In the genomic region with DNA sequence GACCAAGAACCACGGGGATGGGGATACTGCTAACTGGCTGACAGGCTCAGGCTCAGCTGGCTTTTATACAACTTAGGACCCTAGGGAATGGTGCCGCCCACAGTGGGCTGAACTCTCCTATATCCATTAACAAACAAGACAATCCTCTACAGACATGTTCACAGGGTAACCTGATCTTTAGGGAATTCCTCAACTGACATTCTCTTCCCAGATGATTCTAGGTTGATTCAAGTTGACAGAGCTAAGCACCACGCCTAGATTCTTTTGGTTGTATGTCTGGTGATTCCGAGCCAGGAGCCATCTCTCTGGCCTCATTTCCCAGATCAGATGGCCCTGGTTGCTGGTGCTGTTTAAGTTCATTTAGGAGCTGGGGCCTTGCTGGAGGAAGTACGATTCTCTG, we compare ENCODE assay signal across 16 mouse cellular contexts.
"Had no signal": no experiment of that assay in that cellular context is flagged by ENCODE, and none has a peak within 500 bp of the region (broad histone marks: within the 10 kb centered on the region; RNA-seq: fewer than 3 reads in every experiment).

No protein-coding gene starts in this region.

- H3K27me3 ChIP-seq: midbrain, embryonic 15.5 days; neural tube, embryonic 12.5 days; stomach, embryonic 15.5 days had no signal

- DNase-seq: lung, adult 18-20 months; lung, embryonic 14.5 days; lung, postnatal 10 days; lung, postnatal 36 days; right cerebral cortex, postnatal 14 days; thymus, adult 2 months; thymus, postnatal 25 days; thymus, postnatal 4 days had no signal

- H3K4me3 ChIP-seq: megakaryocyte, embryonic 14.5 days; midbrain, embryonic 13.5 days; midbrain, embryonic 15.5 days; neural tube, embryonic 12.5 days; stomach, embryonic 15.5 days had no signal

- H3K9me3 ChIP-seq: midbrain, embryonic 13.5 days; midbrain, embryonic 15.5 days; neural tube, embryonic 12.5 days; stomach, embryonic 15.5 days had no signal

- ATAC-seq: midbrain, embryonic 13.5 days; midbrain, embryonic 15.5 days had no signal

- H3K36me3 ChIP-seq: midbrain, embryonic 13.5 days; midbrain, embryonic 15.5 days; neural tube, embryonic 12.5 days; stomach, embryonic 15.5 days had no signal

- H3K4me2 ChIP-seq: lung, embryonic 14.5 days; midbrain, embryonic 11.5 days; midbrain, embryonic 13.5 days; midbrain, embryonic 15.5 days; neural tube, embryonic 12.5 days; stomach, embryonic 15.5 days had no signal

- H3K27ac ChIP-seq: macrophage; midbrain, embryonic 13.5 days; midbrain, embryonic 15.5 days; neural tube, embryonic 12.5 days; stomach, embryonic 15.5 days; stomach, postnatal 0 days had no signal

- H3K9ac ChIP-seq: lung, embryonic 14.5 days; midbrain, embryonic 13.5 days; midbrain, embryonic 15.5 days; neural tube, embryonic 12.5 days; stomach, embryonic 15.5 days had no signal
